ENCODE assay signal across 16 mouse cellular contexts in genomic region chr11:52405196-52405688, GRCm38 (mm10).
"Had no signal": no experiment of that assay in that cellular context is flagged by ENCODE, and none has a peak within 500 bp of the region (broad histone marks: within the 10 kb centered on the region; RNA-seq: fewer than 3 reads in every experiment).

No protein-coding gene starts in this region.

- H3K4me2 ChIP-seq: intestine, embryonic 15.5 days; limb, embryonic 12.5 days; liver, embryonic 13.5 days; lung, embryonic 15.5 days; midbrain, embryonic 12.5 days; neural tube, embryonic 12.5 days; stomach, embryonic 15.5 days had no signal

- H3K9me3 ChIP-seq: intestine, embryonic 15.5 days; limb, embryonic 12.5 days; liver, embryonic 13.5 days; lung, embryonic 15.5 days; megakaryocyte, embryonic 14.5 days; midbrain, embryonic 12.5 days; neural tube, embryonic 12.5 days; stomach, embryonic 15.5 days had no signal

- H3K4me1 ChIP-seq: intestine, embryonic 15.5 days; limb, embryonic 12.5 days; lung, embryonic 15.5 days; midbrain, embryonic 12.5 days; stomach, embryonic 15.5 days had no signal

- H3K27me3 ChIP-seq: intestine, embryonic 15.5 days; limb, embryonic 12.5 days; liver, embryonic 13.5 days; lung, embryonic 15.5 days; megakaryocyte, embryonic 14.5 days; midbrain, embryonic 12.5 days; neural tube, embryonic 12.5 days; stomach, embryonic 15.5 days had no signal

- H3K9ac ChIP-seq: intestine, embryonic 15.5 days; limb, embryonic 12.5 days; liver, embryonic 13.5 days; liver, postnatal 0 days; lung, embryonic 15.5 days; midbrain, embryonic 12.5 days; neural tube, embryonic 12.5 days; stomach, embryonic 15.5 days had no signal

- H3K4me3 ChIP-seq: intestine, embryonic 15.5 days; layer of hippocampus, adult 2 months; limb, embryonic 12.5 days; liver, embryonic 13.5 days; lung, embryonic 15.5 days; megakaryocyte, embryonic 14.5 days; midbrain, embryonic 12.5 days; neural tube, embryonic 12.5 days; stomach, embryonic 15.5 days had no signal

- DNase-seq: liver; liver, embryonic 13.5 days; liver, postnatal 0 days; lung, postnatal 14 days; right cerebral cortex, postnatal 14 days; thymus, postnatal 4 days had no signal

- H3K27ac ChIP-seq: intestine, embryonic 15.5 days; kidney, postnatal 0 days; layer of hippocampus, adult 2 months; limb, embryonic 12.5 days; liver, embryonic 13.5 days; lung, embryonic 15.5 days; macrophage; midbrain, embryonic 12.5 days; neural tube, embryonic 12.5 days; stomach, embryonic 15.5 days had no signal

- ATAC-seq: intestine, embryonic 15.5 days; liver, postnatal 0 days had no signal
